Mouse (Mus musculus) retina, postnatal 1 day (tissue): ENCODE data around the gene B4galnt2.

Source experiments
- DNase-seq: peaks from one replicate; pipeline ENCODE4 v3.0.0-alpha.2; 2012

B4galnt2 gene

GRCm38 (mm10) chr11:95824877-95825243, 89.8 kb downstream of the B4galnt2 start:
- peak; percentile 12 for DNase-seq

GRCm38 (mm10) chr11:95824071-95824876, 90.4 kb downstream of the B4galnt2 start, which contains the start of gene Phospho1:
Phospho1 (plus strand) TSS chr11:95824499.
- DNase-seq, result peak; percentile 95

- DNase-seq, result no peak
Measured at GRCm38 (mm10) chr11:95822437-95822836, 92.3 kb downstream of the B4galnt2 start.

GRCm38 (mm10) chr11:95821511-95821910, 93.2 kb downstream of the B4galnt2 start:
- DNase-seq, result no peak

GRCm38 (mm10) chr11:95819138-95819537, 95.6 kb downstream of the B4galnt2 start:
- DNase-seq, result no peak
